12 mouse cellular contexts compared by ENCODE assay signal in the genomic region with DNA sequence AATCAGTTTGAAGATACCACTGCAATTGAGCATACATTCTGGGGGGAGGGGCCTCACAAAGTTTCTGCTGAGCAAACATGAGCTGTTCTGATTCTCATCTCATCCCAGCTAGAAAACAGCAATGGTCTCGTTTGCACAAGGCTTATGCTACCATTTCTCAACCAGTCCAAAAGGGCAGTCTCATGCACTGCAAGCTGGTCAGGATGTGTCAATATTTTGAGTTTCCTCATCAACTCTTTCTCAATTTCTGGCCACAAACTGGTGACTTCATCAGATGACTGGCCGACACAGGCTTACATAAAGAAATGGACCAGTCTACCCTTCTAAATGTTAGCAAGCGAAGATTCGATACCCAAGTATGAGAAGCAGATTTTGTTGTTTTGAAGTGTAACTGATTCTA. TPM values are rescaled to one million over a fixed set of nuclear protein-coding genes. Genes with fewer than 3 reads are reported as not detected.
DNase-seq lines count a peak whose midpoint lies in the region; ATAC-seq and TF ChIP-seq lines count a peak whose summit lies in the region.
"Had no signal": no experiment of that assay in that cellular context is flagged by ENCODE, and none has a peak within 500 bp of the region (broad histone marks: within the 10 kb centered on the region; RNA-seq: fewer than 3 reads in every experiment).

No protein-coding gene starts in this region.

- H3K27me3 ChIP-seq in intestine, embryonic 15.5 days (replicated peaks): no peaks in the 10 kb centered on the region

- peak overlapping the region; percentile 52 for H3K27ac ChIP-seq in intestine, embryonic 15.5 days
- H3K27ac ChIP-seq: heart, embryonic 10.5 days had no signal

- no peak overlapping the region for H3K9ac ChIP-seq in intestine, embryonic 15.5 days

- 45% methylated on average over 4 of the region's 4 CpGs for WGBS in lung, adult 2 months
- WGBS in intestine, embryonic 15.5 days: 63% methylated on average over 4 of the region's 4 CpGs

- no peak for TF ChIP-seq CTCF in lung, adult 2 months (IDR thresholded peaks at IDR 0.05; ENCODE audit: insufficient read depth, low read length)

- no peaks in the 10 kb centered on the region for H3K9me3 ChIP-seq in intestine, embryonic 15.5 days
- H3K9me3 ChIP-seq: heart, embryonic 10.5 days had no signal

- peak; percentile 94 for ATAC-seq in intestine, embryonic 15.5 days
- no peak for ATAC-seq in frontal cortex, adult (ENCODE audit: low TSS enrichment)
- ATAC-seq: inflammation-experienced regulatory T-cells, adult 6 months had no signal

- H3K4me2 ChIP-seq in intestine, embryonic 15.5 days (replicated peaks): no peak overlapping the region

- peaks cover 16% of the 10 kb centered on the region for H3K4me1 ChIP-seq in lung, adult 2 months (ENCODE audit: control insufficient read depth, insufficient read depth, low read length)
- H3K4me1 ChIP-seq in intestine, embryonic 15.5 days (replicated peaks): 0 out of 2 replicates have a peak, but pooled peaks cover 3% of the 10 kb centered on the region

- no peaks in the 10 kb centered on the region for H3K36me3 ChIP-seq in intestine, embryonic 15.5 days

- DNase-seq in lung, adult 18-20 months: peak; percentile 50 to 78
- no peak for DNase-seq in lung, adult 2 months
- DNase-seq in lung, postnatal 36 days: peak; percentile 85
- no peak for DNase-seq in gastrocnemius, postnatal 14 days
- DNase-seq in retina, postnatal 1 day: no peak
- DNase-seq in urinary bladder, postnatal 25 days (ENCODE audit: low spot score): no peak
- DNase-seq: cerebellum, postnatal 14 days; midbrain, embryonic 14.5 days had no signal

- intact Hi-C loops in gastrocnemius, postnatal 14 days (cut with DNase I; ENCODE audit: low total_unique reads): no loop called here

- no peak for TF ChIP-seq POLR2A in lung, adult 2 months (IDR thresholded peaks at IDR 0.05; ENCODE audit: borderline replicate concordance, extremely low read depth, low read depth, low read length)

- H3K4me3 ChIP-seq in lung, adult 2 months (replicated peaks; ENCODE audit: extremely low read depth, low read depth, low read length): no peak overlapping the region
- no peak overlapping the region for H3K4me3 ChIP-seq in intestine, embryonic 15.5 days (replicated peaks)
- H3K4me3 ChIP-seq: heart, embryonic 10.5 days had no signal

RNA-seq across cellular contexts. Expression of a gene that starts 9.8 kb away (rescaled TPM):
- polyA plus RNA-seq in lung, adult 2 months (2012; rRNA removed): 98.6 and 131 TPM in 2 replicates
- 76.2 and 79.5 TPM in 2 replicates for polyA plus RNA-seq in intestine, embryonic 15.5 days (2015; fragmentation: Nextera tagmentation; extraction: Ambion mirVana)
- total RNA-seq in gastrocnemius, postnatal 14 days (2021): 10 to 100 TPM; 88.8 to 92.8 TPM

Comparison
In these comparisons a context has a peak if more than half of its experiments do, and no peak if none do; other contexts are left out.
1. DNase-seq: peak in lung, adult 18-20 months (2 of 2) and lung, postnatal 36 days (single experiment); none in lung, adult 2 months (single experiment), gastrocnemius, postnatal 14 days (single experiment), retina, postnatal 1 day (single experiment) and urinary bladder, postnatal 25 days (single experiment).